Mouse (Mus musculus): Measurements from ENCODE around the gene Glra1.
"Not testable (repeated sequence)": the region's sequence is repeated elsewhere in the genome, so short reads cannot be mapped to it uniquely, and the experiment has no call there.

The Glra1 gene

DNA sequence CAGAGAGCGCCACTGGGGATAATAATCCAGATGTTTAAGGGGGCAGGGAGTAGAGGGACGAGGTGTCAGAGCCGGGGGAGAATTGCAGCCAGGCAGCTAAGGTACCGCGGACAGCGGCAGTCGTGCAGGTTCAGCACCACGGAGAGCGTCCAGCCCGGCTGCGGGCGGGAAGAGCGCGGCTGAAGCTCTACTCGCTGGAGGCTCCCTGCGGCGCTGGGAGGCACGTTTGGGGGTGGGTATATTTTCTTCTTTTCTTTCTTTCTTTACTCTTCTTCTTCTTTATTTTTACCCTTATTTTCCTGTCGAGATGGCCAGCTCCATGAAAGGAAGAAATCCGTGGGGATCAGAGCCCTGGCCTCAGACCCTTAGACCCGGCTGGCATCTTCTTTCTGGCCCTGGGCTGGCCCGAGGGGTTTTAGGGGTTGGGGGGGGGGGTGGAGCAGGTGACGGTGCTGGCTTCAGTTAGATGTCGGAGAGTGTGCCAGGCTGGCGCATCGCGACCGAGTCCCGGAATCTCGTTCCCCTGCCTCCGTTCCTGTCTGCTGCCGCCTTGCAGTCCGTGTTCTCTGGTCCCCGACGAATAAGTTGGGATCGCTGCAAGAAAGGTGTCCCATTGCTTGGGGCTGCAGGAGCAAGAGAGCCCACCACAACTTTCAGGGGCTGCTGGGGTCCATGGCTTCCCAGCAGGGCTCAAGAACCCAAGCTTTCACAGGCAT is at the start of gene Glra1:
TSS of gene Glra1 (minus strand) at position 391 of the 716 bp plus-strand sequence.
- peak; percentile 56 for DNase-seq (ENCODE audit: low read depth)

- DNase-seq (ENCODE audit: low read depth): no peak
Observed at GRCm38 (mm10) chr11:55636961-55637360, 29.0 kb upstream of the Glra1 start.

GRCm38 (mm10) chr11:55633901-55634300 is 25.9 kb upstream of the Glra1 start:
- no peak for DNase-seq (ENCODE audit: low read depth)

DNA sequence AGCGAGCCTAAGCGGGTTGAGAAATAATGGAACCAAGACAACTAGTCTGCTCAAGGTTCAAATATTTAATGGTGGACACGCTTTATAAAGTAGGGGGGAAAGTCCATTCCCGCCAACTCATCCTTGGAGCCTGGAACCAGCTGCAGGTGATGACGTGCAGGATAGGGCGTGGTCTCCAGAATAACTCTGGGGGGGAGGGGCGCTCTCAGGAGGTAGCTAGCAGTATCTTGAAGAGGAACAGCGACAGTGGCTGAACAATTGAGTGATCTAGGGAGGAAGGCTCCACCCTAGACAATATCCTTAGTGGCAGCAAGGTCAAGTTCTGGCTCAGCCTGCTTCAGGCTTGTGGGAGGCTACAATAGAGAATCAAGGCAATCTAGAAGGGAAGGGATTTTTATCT is 6.6 kb upstream of the Glra1 start:
- not testable (repeated sequence) for DNase-seq (ENCODE audit: low read depth)

- DNase-seq (ENCODE audit: low read depth): no peak
Observed at GRCm38 (mm10) chr11:55608524-55608920, 524 bp upstream of the Glra1 start.

GRCm38 (mm10) chr11:55607066-55607807 is 761 bp downstream of the Glra1 start:
- DNase-seq (ENCODE audit: low read depth): no peak

DNA sequence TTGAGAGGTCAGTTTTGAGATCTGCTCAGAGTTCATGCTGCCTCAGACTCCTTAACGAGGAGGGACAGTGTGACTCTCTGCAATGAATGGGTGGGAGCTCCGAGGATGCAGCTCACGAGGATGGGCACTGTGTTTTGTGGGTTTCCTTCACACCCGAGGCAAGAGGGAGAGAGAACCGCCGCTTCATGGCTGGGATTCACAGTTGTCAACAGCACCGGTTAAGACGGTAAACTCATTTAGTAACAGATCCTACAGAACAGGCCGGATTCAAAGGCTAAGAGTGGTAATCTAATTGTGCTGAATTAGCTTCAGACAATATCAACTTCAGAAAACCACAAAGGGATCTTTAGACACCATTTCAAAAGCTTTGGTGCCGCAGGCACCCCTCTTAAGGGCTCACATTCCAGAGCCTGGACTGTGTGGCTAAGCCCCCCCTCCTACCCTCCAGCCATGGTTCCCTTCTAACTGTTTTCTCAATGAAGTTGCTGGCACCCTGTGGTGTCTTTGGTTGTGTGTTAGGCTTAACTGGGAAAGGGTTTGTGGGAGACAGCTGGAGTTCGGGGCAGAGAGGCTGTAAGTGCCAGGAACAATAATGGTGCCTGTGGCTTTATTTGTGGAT is 6.4 kb downstream of the Glra1 start:
- no peak for DNase-seq (ENCODE audit: low read depth)

- no peak for DNase-seq (ENCODE audit: low read depth)
Observed at GRCm38 (mm10) chr11:55595726-55596125, 12.3 kb downstream of the Glra1 start.

DNA sequence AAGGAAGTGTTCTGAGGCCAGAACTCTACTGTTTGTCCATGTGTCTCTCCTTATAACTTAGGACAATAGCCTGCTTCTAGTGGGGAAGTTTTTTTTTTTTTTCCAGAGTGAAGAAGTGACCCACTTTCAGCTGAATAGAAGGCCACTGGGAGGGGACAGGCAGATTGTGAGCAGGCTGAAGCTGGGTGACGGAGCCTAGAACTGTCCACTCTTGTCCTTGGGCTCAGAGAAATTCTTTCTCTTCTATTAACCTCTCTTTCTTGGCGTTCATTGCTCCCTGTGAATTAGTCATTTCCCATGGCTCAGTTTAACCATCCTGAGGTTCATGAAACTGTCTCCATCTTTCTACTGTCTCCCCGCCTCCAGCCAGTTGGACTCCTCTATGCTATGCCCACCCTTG is 13.6 kb downstream of the Glra1 start:
- no peak for DNase-seq (ENCODE audit: low read depth)

- DNase-seq (ENCODE audit: low read depth): no peak
Observed at GRCm38 (mm10) chr11:55591194-55591593, 16.8 kb downstream of the Glra1 start.

GRCm38 (mm10) chr11:55589376-55590167 is 18.4 kb downstream of the Glra1 start:
- DNase-seq (ENCODE audit: low read depth): no peak

DNA sequence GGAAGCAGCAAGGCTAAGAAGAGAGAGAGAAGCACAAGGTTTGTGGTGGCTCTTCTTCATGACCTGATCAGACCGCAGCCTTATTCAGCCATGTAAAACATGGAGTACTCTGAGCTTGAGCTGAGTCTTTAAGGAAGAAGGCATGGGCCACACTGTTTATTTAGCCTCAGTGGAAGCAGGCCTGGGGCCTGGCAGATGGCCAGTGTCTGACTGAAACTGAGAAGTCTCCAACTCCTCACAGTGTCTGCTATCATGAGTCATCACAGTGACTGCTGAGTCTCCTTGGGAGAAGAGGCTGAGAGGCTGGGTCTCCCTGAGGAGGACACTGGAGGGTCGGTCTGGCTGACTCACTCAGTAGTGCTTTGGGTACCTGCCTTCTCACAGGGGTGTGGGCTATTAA is 33.6 kb downstream of the Glra1 start:
- no peak for DNase-seq (ENCODE audit: low read depth)

DNA sequence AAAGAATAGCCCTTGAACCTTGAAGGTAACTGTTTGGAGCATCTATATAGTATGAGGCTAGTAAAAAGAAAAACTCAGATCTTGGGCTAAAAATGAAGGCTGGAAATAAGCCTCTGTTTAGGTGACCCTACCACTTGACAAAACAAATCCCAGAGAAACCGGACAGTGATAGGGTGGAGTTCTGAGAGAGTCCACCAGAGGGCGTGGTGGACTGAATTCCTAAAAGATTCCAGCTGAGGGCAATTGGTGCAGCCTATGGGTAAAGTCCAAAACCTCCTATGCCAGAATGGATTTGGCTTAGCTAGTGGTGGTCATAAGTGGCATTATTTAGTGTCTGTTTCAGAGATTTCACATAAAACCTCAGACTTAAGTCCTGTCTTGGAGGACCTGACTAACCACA is 36.9 kb downstream of the Glra1 start:
- peak; percentile 24 for DNase-seq (ENCODE audit: low read depth)

- no peak for DNase-seq (ENCODE audit: low read depth)
Observed at GRCm38 (mm10) chr11:55566309-55567099, 41.5 kb downstream of the Glra1 start.

DNA sequence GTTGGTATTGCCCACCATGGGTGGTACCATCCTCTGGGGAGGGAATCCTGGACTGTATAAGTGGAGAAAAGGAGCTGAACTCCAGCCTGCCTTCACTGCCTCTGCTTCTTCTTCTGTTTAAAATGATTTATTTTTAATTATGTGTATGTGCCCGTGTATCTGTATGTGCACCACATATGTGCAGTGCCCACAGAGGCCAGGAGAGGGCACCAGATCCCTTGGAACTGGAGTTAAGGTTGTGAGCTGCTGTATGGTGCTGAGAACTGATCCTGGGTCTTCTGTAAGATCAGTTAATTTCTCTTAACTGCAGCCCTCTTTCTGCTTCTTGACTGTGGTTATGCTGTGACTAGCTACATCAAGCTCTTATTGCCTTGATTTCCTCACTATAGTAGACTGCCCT is 62.3 kb downstream of the Glra1 start:
- no peak for DNase-seq (ENCODE audit: low read depth)

DNA sequence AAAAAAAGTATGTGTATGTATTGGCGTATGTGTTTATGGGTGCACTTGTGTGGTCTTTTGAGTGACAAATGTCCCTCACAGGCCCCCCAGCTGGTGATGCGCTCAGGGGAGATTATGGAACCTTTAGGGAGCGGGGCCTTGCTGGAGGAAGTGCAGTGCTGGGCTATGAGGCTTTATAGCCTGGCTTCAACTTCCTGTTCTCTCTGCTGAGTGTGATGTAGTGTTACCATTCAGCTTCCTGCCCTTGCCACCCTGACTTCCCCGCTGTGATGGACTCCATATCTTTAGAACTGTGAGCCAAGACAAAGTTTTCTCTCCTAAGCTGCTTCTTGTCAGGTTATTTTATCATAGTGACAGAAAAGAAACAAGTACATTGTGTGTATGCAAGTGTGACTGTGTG is 65.3 kb downstream of the Glra1 start:
- DNase-seq (ENCODE audit: low read depth): no peak

DNA sequence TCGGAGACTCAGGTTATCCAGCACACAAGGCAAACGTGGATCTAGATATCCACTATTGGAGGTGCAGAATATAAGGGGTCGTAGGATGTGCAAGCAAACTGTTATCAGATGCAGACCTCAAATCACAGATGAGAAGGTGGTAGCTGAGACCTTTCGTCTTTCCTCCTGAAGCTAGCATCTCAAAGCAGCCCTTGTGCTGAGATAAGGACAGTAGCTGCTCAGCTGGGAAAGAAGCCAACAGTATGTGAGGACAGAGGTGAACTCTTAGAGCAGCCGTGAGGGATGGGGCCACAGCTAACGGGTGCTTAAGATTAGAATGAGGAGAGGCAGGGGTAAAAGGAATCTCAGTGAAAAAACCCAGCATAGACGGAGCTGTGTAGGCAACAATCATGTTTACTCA is 65.9 kb downstream of the Glra1 start:
- no peak for DNase-seq (ENCODE audit: low read depth)

GRCm38 (mm10) chr11:55534766-55535165 is 73.2 kb downstream of the Glra1 start:
- DNase-seq (ENCODE audit: low read depth): no peak

DNA sequence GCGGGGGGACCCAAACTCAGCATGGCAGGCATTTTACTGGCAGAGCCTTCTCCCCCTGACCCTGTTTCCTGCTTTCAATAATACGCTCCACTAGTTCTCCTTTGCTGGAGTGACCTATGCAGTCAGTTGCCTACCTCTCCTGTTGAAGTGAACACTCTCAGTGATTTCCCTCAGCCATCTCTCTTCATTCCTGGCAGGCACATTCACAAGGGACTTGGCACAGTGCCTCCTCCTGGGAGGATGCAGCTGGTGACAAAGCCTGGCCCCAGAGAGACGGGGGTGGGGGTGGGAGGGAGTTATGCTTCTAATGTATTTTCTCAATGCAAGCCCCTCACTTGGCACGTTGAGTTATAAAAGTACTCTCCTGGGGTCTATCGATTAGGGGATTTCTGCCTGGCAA is 74.6 kb downstream of the Glra1 start:
- DNase-seq (ENCODE audit: low read depth): no peak

DNA sequence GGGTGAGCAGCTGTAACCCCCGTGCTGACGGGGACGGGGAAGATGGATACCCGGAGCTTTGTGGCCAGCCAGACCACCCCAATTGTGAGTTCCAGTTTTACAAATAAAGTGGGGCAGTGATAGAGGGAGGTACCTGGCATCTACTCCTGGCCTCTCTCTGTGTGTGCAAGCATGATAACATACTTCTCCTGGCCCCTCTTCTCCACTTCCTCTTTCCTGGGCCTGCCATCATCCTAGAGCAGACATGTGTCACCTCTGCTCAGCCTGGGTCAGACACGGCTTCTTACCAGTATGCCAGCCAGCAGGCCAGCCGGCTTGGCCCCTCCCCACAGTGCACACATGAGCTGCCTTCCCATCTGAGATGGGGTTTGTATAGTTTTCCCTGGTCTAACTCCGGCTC is 77.3 kb downstream of the Glra1 start:
- DNase-seq (ENCODE audit: low read depth): no peak
